Mouse (Mus musculus) heart, adult 2 months (tissue): ENCODE data around the gene Mea1. TPM values are rescaled to one million over a fixed set of nuclear protein-coding genes. Genes with fewer than 3 reads are reported as not detected.

Source experiments
- DNase-seq, 2 experiments: peaks; one replicate each; pipeline ENCODE4 v3.0.0; 2021
- H3K27ac ChIP-seq: fragments of 200-600 bp; 2 replicates; pipeline ENCODE4 v1.8.1; 2022
- H3K27me3 ChIP-seq: fragments of 200-500 bp; 2 replicates; pipeline ENCODE4 v1.6.1; 2012; ENCODE audit warnings: mild to moderate bottlenecking, low read length, inconsistent platforms, mixed read lengths; ENCODE audit not compliant: control insufficient read depth, insufficient read depth
- H3K36me3 ChIP-seq: fragments of 200-500 bp; 2 replicates; pipeline ENCODE4 v1.6.1; 2012; ENCODE audit warnings: low read length, inconsistent platforms; ENCODE audit not compliant: control insufficient read depth, insufficient read depth
- H3K4me1 ChIP-seq: fragments of 200-500 bp; 2 replicates; pipeline ENCODE4 v1.6.1; 2011; ENCODE audit warnings: low read length; ENCODE audit not compliant: control insufficient read depth, insufficient read depth
- H3K4me3 ChIP-seq: fragments of 200-600 bp; 2 replicates; pipeline ENCODE4 v1.8.1; 2022
- H3K79me2 ChIP-seq: fragments of 200-500 bp; replicated peaks from 2 replicates; pipeline ENCODE4 v1.6.1; 2012; ENCODE audit warnings: mild to moderate bottlenecking, inconsistent platforms, low read length, moderate library complexity, mixed read lengths; ENCODE audit not compliant: control insufficient read depth, insufficient read depth
- H3K9ac ChIP-seq: fragments of 200-500 bp; 2 replicates; pipeline ENCODE4 v1.6.1; 2012; ENCODE audit warnings: low read depth, mild to moderate bottlenecking, control low read depth, inconsistent platforms, low read length, mixed read lengths
- CTCF ChIP-seq: fragments of 200-600 bp; IDR thresholded peaks from 2 replicates; pipeline ENCODE4 v1.8.1; 2022; ENCODE audit warnings: antibody characterized with exemption, mild to moderate bottlenecking, moderate library complexity
- EP300 ChIP-seq: fragments of 200-500 bp; IDR thresholded peaks from 2 replicates; pipeline ENCODE4 v1.6.1; 2011; ENCODE audit warnings: low read depth, low read length, control low read depth; ENCODE audit not compliant: insufficient read depth
- POLR2A ChIP-seq: fragments of 200-500 bp; IDR thresholded peaks from 2 replicates; pipeline ENCODE4 v1.6.1; 2011; ENCODE audit warnings: mild to moderate bottlenecking, low read depth, low read length, control low read depth; ENCODE audit not compliant: insufficient read depth
- WGBS: fragments of 180-500 bp; shearing (Covaris S2); methylation state at CpG from one replicate; pipeline ENCODE4 v1.1.7; 2018; 5-methylcytosine and 5-hydroxymethylcytosine counted together
- intact Hi-C: fragments of 180-260 bp; cut with DNase I; formaldehyde crosslinking; loops from one replicate; pipeline ENCODE4 v1.15.1; 2025
- polyA plus RNA-seq: library from polyadenylated mRNA; depleted of rRNA; stranded (reverse); fragments of >200 nt; gene quantifications from 2 replicates; pipeline ENCODE4 v1.2.3, GENCODE M21; 2012
- total RNA-seq, 2 experiments: library from RNA; stranded (reverse); gene quantifications; 2 replicates each; pipeline ENCODE4 v1.2.3; 2021

Mea1 gene
- total and polyA plus RNA-seq, 3 experiments = 37.8 to 50.3 (median 45.4) TPM

- TF ChIP-seq CTCF = no peak
- no peak for TF ChIP-seq EP300
- no peak for TF ChIP-seq POLR2A
- no peaks in the 10 kb centered on the region for H3K27me3 ChIP-seq
- no peak for DNase-seq
- H3K4me3 ChIP-seq = no peak overlapping the region
- WGBS = 69% methylated on average over 9 of the region's 9 CpGs
- H3K9ac ChIP-seq = no peak overlapping the region
- peaks cover 14% of the 10 kb centered on the region for H3K4me1 ChIP-seq
- H3K27ac ChIP-seq = no peak overlapping the region
- intact Hi-C loops = loop anchor here (2.0 kb wide), 1 partner anchor 62 kb away; the partner anchor contains the start of gene Pex6
- no peaks in the 10 kb centered on the region for H3K36me3 ChIP-seq
- H3K79me2 ChIP-seq = peaks cover 3% of the 10 kb centered on the region
These were observed 30.2 kb upstream of the Mea1 start for GRCm38 (mm10) chr17:46648436-46648835.

GRCm38 (mm10) chr17:46649811-46650210 is 28.8 kb upstream of the Mea1 start:
- H3K4me1 ChIP-seq = peaks cover 10% of the 10 kb centered on the region
- peak overlapping the region; percentile 73 for H3K4me3 ChIP-seq
- DNase-seq = peak in 1 of 2 experiments; percentile 53
- TF ChIP-seq EP300 = no peak
- TF ChIP-seq POLR2A = no peak
- no peak for TF ChIP-seq CTCF
- no peaks in the 10 kb centered on the region for H3K36me3 ChIP-seq
- no peaks in the 10 kb centered on the region for H3K27me3 ChIP-seq
- 14% methylated on average over 15 of the region's 15 CpGs for WGBS
- peak overlapping the region; percentile 75 for H3K9ac ChIP-seq
- peaks cover 3% of the 10 kb centered on the region for H3K79me2 ChIP-seq
- intact Hi-C loops = loop anchor here (2.0 kb wide), 1 partner anchor 61 kb away; the partner anchor contains the start of gene Pex6
- peak overlapping the region; percentile 92 for H3K27ac ChIP-seq

- peak within 1 kb of the TSS; percentile 73 for H3K4me3 ChIP-seq
- intact Hi-C loops = no loop called here
- TF ChIP-seq CTCF = no peak; the same call in 1 of the 2 replicates
- no peak; the same call in 1 of the 2 replicates for TF ChIP-seq POLR2A
- 0 out of 2 replicates have a peak, but pooled peaks have one; percentile 67 for TF ChIP-seq EP300
- DNase-seq = peak; percentile 91 to 95
- H3K4me1 ChIP-seq = peaks cover 10% of the 10 kb centered on the region
- WGBS = under 1% methylated on average over 58 of the region's 58 CpGs
- H3K27me3 ChIP-seq = no peaks in the 10 kb centered on the region
- H3K27ac ChIP-seq = peak within 1 kb of the TSS; percentile 92
- H3K9ac ChIP-seq = peak within 1 kb of the TSS; percentile 75
- no peaks in the 10 kb centered on the region for H3K36me3 ChIP-seq
- H3K79me2 ChIP-seq = peaks cover 3% of the 10 kb centered on the region
These were observed 28.2 kb upstream of the Mea1 start, which contains the start of gene Cul7 for GRCm38 (mm10) chr17:46650232-46651031. Gene Cul7, plus strand, starts transcription at chr17:46650337.

GRCm38 (mm10) chr17:46651292-46651691 is 27.3 kb upstream of the Mea1 start:
- H3K27me3 ChIP-seq = no peaks in the 10 kb centered on the region
- peak overlapping the region; percentile 92 for H3K27ac ChIP-seq
- peaks cover 10% of the 10 kb centered on the region for H3K4me1 ChIP-seq
- no peak for TF ChIP-seq CTCF
- no peak for TF ChIP-seq POLR2A
- no peak for TF ChIP-seq EP300
- no peak for DNase-seq
- peak overlapping the region; percentile 73 for H3K4me3 ChIP-seq
- peak overlapping the region; percentile 75 for H3K9ac ChIP-seq
- intact Hi-C loops = no loop called here
- whole genome bisulfite sequencing = 55% methylated on average over 17 of the region's 17 CpGs
- H3K79me2 ChIP-seq = peaks cover 3% of the 10 kb centered on the region
- H3K36me3 ChIP-seq = no peaks in the 10 kb centered on the region

- Histone ChIP-seq H3K79me2 (peaks cover 3% of the 10 kb centered on the region), H3K27me3 (no peaks in the 10 kb centered on the region), H3K4me3 (no peak overlapping the region), H3K27ac (no peak overlapping the region; the same call in 1 of the 2 replicates), H3K36me3 (no peaks in the 10 kb centered on the region), H3K4me1 (peaks cover 10% of the 10 kb centered on the region), H3K9ac (no peak overlapping the region)
- DNase-seq = no peak
- TF ChIP-seq EP300 (no peak), POLR2A (no peak), CTCF (no peak)
- WGBS = 48% methylated on average over 20 of the region's 20 CpGs
- intact Hi-C loops = no loop called here
These were observed 26.6 kb upstream of the Mea1 start for GRCm38 (mm10) chr17:46651755-46652547.
